Mouse (Mus musculus): ENCODE data around the gene Rpl7l1. TPM values are rescaled to one million over a fixed set of nuclear protein-coding genes. Genes with fewer than 3 reads are reported as not detected.
"Not testable (repeated sequence)": the region's sequence is repeated elsewhere in the genome, so short reads cannot be mapped to it uniquely, and the experiment has no call there.

The Rpl7l1 gene
- polyA plus RNA-seq, 1 experiment from 2014 or later = 68.9 TPM

DNA sequence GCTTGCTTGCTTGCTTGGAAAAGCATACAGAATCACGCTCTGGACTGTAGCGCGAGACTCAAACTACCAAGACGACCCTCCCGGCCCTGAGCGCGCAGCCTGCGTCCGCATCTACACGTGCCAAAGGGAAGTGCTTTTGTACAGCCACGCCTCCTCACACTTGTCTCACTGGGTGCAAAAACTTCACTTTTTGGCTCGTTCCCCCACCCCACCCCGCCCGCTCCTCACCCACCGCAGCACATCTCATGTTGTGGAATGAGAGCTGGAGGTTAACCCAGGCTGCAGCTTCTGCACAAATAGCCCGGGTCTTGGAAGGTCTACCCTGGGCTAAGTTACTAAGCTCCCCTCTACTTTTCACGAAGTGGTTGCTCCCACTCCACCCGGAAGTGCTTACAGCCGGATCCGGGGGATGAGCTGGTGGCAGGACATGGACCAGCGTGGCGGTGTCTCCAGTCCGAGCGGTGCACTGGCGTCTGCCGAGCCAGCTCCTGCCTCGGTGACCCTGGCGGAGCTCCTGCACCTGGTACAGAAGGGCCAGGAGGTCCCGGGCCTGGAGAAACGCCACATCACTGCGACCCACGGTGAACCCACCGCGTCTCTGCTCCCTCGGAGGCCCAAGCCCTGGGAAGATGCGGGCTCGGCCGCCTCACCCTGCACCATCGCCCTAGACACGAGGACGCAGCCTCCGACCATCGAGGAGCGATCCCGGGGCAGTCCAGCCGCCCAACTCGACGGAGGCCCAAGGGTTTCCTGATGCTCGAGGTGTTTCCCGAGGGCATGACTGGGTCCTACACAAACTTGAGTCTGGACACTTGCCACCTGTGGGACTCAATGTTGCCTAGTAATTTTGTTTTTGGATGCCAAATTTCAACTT, 9.8 kb downstream of the Rpl7l1 start, which contains the start of gene 2310039H08Rik:
TSS of gene 2310039H08Rik (plus strand) at position 232 of the 874 bp plus-strand sequence.
- Histone ChIP-seq H3K4me2 (ENCODE audit: low read depth, low read length) (peak within 1 kb of the TSS; percentile 73), H3K4me1 (ENCODE audit: control insufficient read depth, low read depth, low read length) (peaks cover 24% of the 10 kb centered on the region), H3K9me3 (replicated peaks; ENCODE audit: control insufficient read depth, low read length) (no peaks in the 10 kb centered on the region), H3K36me3 (ENCODE audit: control insufficient read depth, insufficient read depth) (peaks cover 19% of the 10 kb centered on the region), H3K27me3 (ENCODE audit: control insufficient read depth, insufficient read depth, low read depth, low read length) (no peaks in the 10 kb centered on the region), H3K27ac (ENCODE audit: low read length) (peak within 1 kb of the TSS; percentile 85), H3K9ac (ENCODE audit: low read depth, low read length) (peak within 1 kb of the TSS; percentile 85), H3K4me3 (ENCODE audit: low read depth, low read length) (peak within 1 kb of the TSS; percentile 88)
- peak; percentile 84 for ATAC-seq (ENCODE audit: low read depth)
- WGBS (ENCODE audit: insufficient replicate concordance) = under 1% methylated on average over 50 of the region's 50 CpGs

- Histone ChIP-seq H3K9ac (ENCODE audit: low read depth, low read length) (peak overlapping the region; percentile 85), H3K27me3 (ENCODE audit: control insufficient read depth, insufficient read depth, low read depth, low read length) (no peaks in the 10 kb centered on the region), H3K36me3 (ENCODE audit: control insufficient read depth, insufficient read depth) (peaks cover 13% of the 10 kb centered on the region), H3K4me1 (ENCODE audit: control insufficient read depth, low read depth, low read length) (peaks cover 24% of the 10 kb centered on the region), H3K4me2 (ENCODE audit: low read depth, low read length) (peak overlapping the region; percentile 73), H3K27ac (ENCODE audit: low read length) (peak overlapping the region; percentile 85; the same call in 1 of the 2 replicates), H3K4me3 (ENCODE audit: low read depth, low read length) (peak overlapping the region; percentile 88), H3K9me3 (replicated peaks; ENCODE audit: control insufficient read depth, low read length) (no peaks in the 10 kb centered on the region)
- ATAC-seq (ENCODE audit: low read depth) = no peak
- 8% methylated on average over 5 of the region's 5 CpGs for WGBS (ENCODE audit: insufficient replicate concordance)
Measured at GRCm38 (mm10) chr17:46772038-46772403, 10.5 kb downstream of the Rpl7l1 start.

GRCm38 (mm10) chr17:46771616-46772015, 10.9 kb downstream of the Rpl7l1 start:
- H3K27ac ChIP-seq (ENCODE audit: low read length) = no peak overlapping the region; the same call in 1 of the 2 replicates
- H3K9ac ChIP-seq (ENCODE audit: low read depth, low read length) = peak overlapping the region; percentile 29; the same call in 1 of the 2 replicates

DNA sequence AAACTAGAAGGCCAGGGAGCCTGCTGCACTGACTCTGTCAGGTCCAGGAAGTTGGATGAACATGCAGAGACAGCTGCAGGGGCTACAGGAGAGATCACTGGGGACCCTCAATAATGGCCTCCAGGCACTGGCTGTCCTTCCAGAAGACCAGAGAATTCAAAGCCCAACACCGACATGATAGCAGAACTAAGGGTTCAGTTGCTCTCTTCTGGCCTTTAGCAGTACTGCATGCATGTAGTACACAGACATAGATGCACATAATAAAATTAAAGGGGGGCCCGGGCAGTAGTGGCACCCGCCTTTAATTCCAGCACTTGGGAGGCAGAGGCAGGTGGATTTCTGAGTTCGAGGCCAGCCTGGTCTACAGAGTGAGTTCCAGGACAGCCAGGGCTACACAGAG, 11.4 kb downstream of the Rpl7l1 start:
- no peak overlapping the region for H3K27ac ChIP-seq (ENCODE audit: low read length)

More at GRCm38 (mm10) chr17:46771616-46772015, 10.9 kb downstream of the Rpl7l1 start:
- peak overlapping the region; percentile 73 for H3K4me2 ChIP-seq (ENCODE audit: low read depth, low read length)
- 58% methylated on average over 17 of the region's 17 CpGs for WGBS (ENCODE audit: insufficient replicate concordance)
- H3K27me3 ChIP-seq (ENCODE audit: control insufficient read depth, insufficient read depth, low read depth, low read length) = no peaks in the 10 kb centered on the region
- no peak for ATAC-seq (ENCODE audit: low read depth)
- H3K4me1 ChIP-seq (ENCODE audit: control insufficient read depth, low read depth, low read length) = peaks cover 24% of the 10 kb centered on the region
- H3K36me3 ChIP-seq (ENCODE audit: control insufficient read depth, insufficient read depth) = peaks cover 11% of the 10 kb centered on the region
- H3K4me3 ChIP-seq (ENCODE audit: low read depth, low read length) = peak overlapping the region; percentile 88
- no peaks in the 10 kb centered on the region for H3K9me3 ChIP-seq (replicated peaks; ENCODE audit: control insufficient read depth, low read length)

GRCm38 (mm10) chr17:46770546-46770945, 11.9 kb downstream of the Rpl7l1 start:
- WGBS (ENCODE audit: insufficient replicate concordance) = 80% methylated on average over 11 of the region's 11 CpGs
- no peaks in the 10 kb centered on the region for H3K9me3 ChIP-seq (replicated peaks; ENCODE audit: control insufficient read depth, low read length)
- ATAC-seq (ENCODE audit: low read depth) = no peak

More for the DNA sequence above, 11.4 kb downstream of the Rpl7l1 start:
- H3K27me3 ChIP-seq (ENCODE audit: control insufficient read depth, insufficient read depth, low read depth, low read length) = no peaks in the 10 kb centered on the region
- no peak overlapping the region for H3K4me3 ChIP-seq (ENCODE audit: low read depth, low read length)
- ATAC-seq (ENCODE audit: low read depth) = no peak
- no peak overlapping the region for H3K9ac ChIP-seq (ENCODE audit: low read depth, low read length)
- H3K9me3 ChIP-seq (replicated peaks; ENCODE audit: control insufficient read depth, low read length) = no peaks in the 10 kb centered on the region
- 79% methylated on average over 4 of the region's 4 CpGs for WGBS (ENCODE audit: insufficient replicate concordance)
- peaks cover 5% of the 10 kb centered on the region for H3K36me3 ChIP-seq (ENCODE audit: control insufficient read depth, insufficient read depth)
- no peak overlapping the region for H3K4me2 ChIP-seq (ENCODE audit: low read depth, low read length)
- H3K4me1 ChIP-seq (ENCODE audit: control insufficient read depth, low read depth, low read length) = peaks cover 24% of the 10 kb centered on the region

GRCm38 (mm10) chr17:46767868-46768267, 14.6 kb downstream of the Rpl7l1 start:
- Histone ChIP-seq H3K27ac (ENCODE audit: low read length) (no peak overlapping the region), H3K9me3 (replicated peaks; ENCODE audit: control insufficient read depth, low read length) (no peaks in the 10 kb centered on the region), H3K4me1 (ENCODE audit: control insufficient read depth, low read depth, low read length) (peaks cover 12% of the 10 kb centered on the region), H3K9ac (ENCODE audit: low read depth, low read length) (no peak overlapping the region), H3K4me3 (ENCODE audit: low read depth, low read length) (no peak overlapping the region), H3K4me2 (ENCODE audit: low read depth, low read length) (no peak overlapping the region), H3K27me3 (ENCODE audit: control insufficient read depth, insufficient read depth, low read depth, low read length) (no peaks in the 10 kb centered on the region), H3K36me3 (ENCODE audit: control insufficient read depth, insufficient read depth) (no peaks in the 10 kb centered on the region)
- ATAC-seq (ENCODE audit: low read depth) = no peak
- WGBS (ENCODE audit: insufficient replicate concordance) = 36% methylated on average over 8 of the region's 8 CpGs

More at GRCm38 (mm10) chr17:46770546-46770945, 11.9 kb downstream of the Rpl7l1 start:
- no peaks in the 10 kb centered on the region for H3K27me3 ChIP-seq (ENCODE audit: control insufficient read depth, insufficient read depth, low read depth, low read length)
- peaks cover under 1% of the 10 kb centered on the region for H3K36me3 ChIP-seq (ENCODE audit: control insufficient read depth, insufficient read depth)
- no peak overlapping the region for H3K27ac ChIP-seq (ENCODE audit: low read length)
- no peak overlapping the region for H3K9ac ChIP-seq (ENCODE audit: low read depth, low read length)
- H3K4me2 ChIP-seq (ENCODE audit: low read depth, low read length) = no peak overlapping the region
- no peak overlapping the region for H3K4me3 ChIP-seq (ENCODE audit: low read depth, low read length)
- H3K4me1 ChIP-seq (ENCODE audit: control insufficient read depth, low read depth, low read length) = peaks cover 24% of the 10 kb centered on the region

- H3K27me3 ChIP-seq (ENCODE audit: control insufficient read depth, insufficient read depth, low read depth, low read length); H3K36me3 ChIP-seq (ENCODE audit: control insufficient read depth, insufficient read depth); H3K4me1 ChIP-seq (ENCODE audit: control insufficient read depth, low read depth, low read length); H3K4me3 ChIP-seq (ENCODE audit: low read depth, low read length); H3K27ac ChIP-seq (ENCODE audit: low read length); ATAC-seq (ENCODE audit: low read depth); H3K4me2 ChIP-seq (ENCODE audit: low read depth, low read length); H3K9me3 ChIP-seq (replicated peaks; ENCODE audit: control insufficient read depth, low read length); H3K9ac ChIP-seq (ENCODE audit: low read depth, low read length): not testable (repeated sequence)
- 53% methylated on average over 9 of the region's 9 CpGs for WGBS (ENCODE audit: insufficient replicate concordance)
Measured at GRCm38 (mm10) chr17:46764916-46765315, 17.6 kb downstream of the Rpl7l1 start.

DNA sequence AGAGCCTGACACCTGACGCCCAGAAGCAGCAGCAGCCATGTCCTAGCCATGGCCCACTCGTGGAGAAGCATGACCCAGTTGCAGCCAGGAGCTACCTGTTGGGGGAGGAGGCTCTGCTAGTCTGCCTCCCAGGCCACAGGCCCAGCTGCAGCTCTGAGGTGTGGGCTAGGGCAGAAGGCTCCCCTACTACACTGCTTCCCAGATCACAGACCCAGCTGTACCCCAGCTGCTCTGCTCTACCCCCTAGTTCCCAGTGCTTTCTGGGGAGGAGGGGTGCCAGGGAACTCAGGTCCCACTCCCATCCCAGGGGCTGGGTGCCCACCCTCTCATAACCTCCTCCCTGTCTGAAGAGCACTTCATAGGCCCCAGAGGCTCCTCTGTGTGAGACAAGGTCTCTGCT, 18.9 kb downstream of the Rpl7l1 start, which contains the start of gene Ptcra:
TSS of gene Ptcra (minus strand) at position 169 of the 400 bp plus-strand sequence.
- Histone ChIP-seq H3K27ac (ENCODE audit: low read length) (no peak within 1 kb of the TSS), H3K36me3 (ENCODE audit: control insufficient read depth, insufficient read depth) (no peaks in the 10 kb centered on the region), H3K9ac (ENCODE audit: low read depth, low read length) (no peak within 1 kb of the TSS), H3K27me3 (ENCODE audit: control insufficient read depth, insufficient read depth, low read depth, low read length) (no peaks in the 10 kb centered on the region), H3K4me2 (ENCODE audit: low read depth, low read length) (no peak within 1 kb of the TSS), H3K4me3 (ENCODE audit: low read depth, low read length) (no peak within 1 kb of the TSS), H3K9me3 (replicated peaks; ENCODE audit: control insufficient read depth, low read length) (no peaks in the 10 kb centered on the region), H3K4me1 (ENCODE audit: control insufficient read depth, low read depth, low read length) (peaks cover 3% of the 10 kb centered on the region)
- 63% methylated on average over 2 of the region's 2 CpGs for WGBS (ENCODE audit: insufficient replicate concordance)
- no peak for ATAC-seq (ENCODE audit: low read depth)

DNA sequence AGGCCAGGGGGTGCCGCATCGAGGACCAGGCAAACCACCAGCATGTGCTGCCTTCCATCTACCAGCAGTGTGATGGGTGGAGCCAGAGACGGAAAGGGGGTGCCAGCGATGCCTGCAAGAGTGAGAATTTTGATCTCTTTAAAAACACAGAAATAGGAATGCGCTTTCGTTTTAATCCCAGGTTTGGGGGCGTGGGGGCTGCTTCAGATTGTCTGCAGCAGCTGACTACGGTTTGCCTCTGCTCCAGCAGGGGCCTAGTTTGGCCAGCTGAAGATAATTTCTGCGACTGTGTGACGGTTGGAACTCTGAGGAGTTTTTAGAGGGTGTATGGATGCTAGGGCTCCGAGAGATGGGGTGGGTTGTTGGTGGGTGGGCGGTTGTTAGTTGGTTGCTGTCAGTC, 23.7 kb downstream of the Rpl7l1 start:
- no peak overlapping the region for H3K4me3 ChIP-seq (ENCODE audit: low read depth, low read length)
- H3K9ac ChIP-seq (ENCODE audit: low read depth, low read length) = no peak overlapping the region
- WGBS (ENCODE audit: insufficient replicate concordance) = 74% methylated on average over 12 of the region's 12 CpGs
- no peaks in the 10 kb centered on the region for H3K27me3 ChIP-seq (ENCODE audit: control insufficient read depth, insufficient read depth, low read depth, low read length)
- ATAC-seq (ENCODE audit: low read depth) = no peak
- H3K27ac ChIP-seq (ENCODE audit: low read length) = no peak overlapping the region
- H3K9me3 ChIP-seq (replicated peaks; ENCODE audit: control insufficient read depth, low read length) = no peaks in the 10 kb centered on the region
- no peaks in the 10 kb centered on the region for H3K36me3 ChIP-seq (ENCODE audit: control insufficient read depth, insufficient read depth)
- no peak overlapping the region for H3K4me2 ChIP-seq (ENCODE audit: low read depth, low read length)
- no peaks in the 10 kb centered on the region for H3K4me1 ChIP-seq (ENCODE audit: control insufficient read depth, low read depth, low read length)

All from liver, embryonic 16.5 days (tissue).